Mouse (Mus musculus): ENCODE data around the gene Itga6.
A peak's percentile ranks its signal among the peaks of the same experiment; 100 is the strongest.

DNA sequence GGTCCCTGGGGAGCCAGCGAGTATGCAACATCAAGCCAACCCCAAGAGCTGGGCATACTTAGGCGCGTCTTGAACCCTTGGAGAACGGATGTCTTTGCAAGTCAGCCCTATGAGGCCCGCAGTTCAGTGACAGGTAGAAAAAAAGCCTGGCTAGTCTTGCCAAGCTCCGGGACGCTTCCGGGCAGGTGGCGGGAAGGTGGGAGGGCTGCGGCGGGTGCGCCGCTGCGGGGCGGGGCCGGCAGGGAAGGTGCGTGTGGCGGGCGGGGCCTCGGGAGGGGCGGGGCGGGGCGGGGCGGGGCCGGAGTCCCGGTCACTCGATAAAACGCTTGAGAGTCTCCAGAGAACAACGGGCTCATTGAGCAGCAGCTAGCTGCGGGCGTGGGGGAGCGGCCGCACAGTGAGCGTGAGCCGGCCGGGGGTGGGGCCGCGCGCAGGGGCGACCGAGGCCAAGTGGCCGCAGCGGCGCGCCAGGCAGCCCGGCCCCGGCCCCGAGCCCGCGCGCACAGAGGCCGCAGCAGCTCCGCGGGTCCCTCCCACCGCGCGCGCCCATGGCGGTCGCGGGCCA lies 41.3 kb downstream of the Itga6 start:
- TF ChIP-seq POLR2A (IDR thresholded peaks at IDR 0.05; ENCODE audit: low read depth, low read length) (peak; percentile 35), CTCF (IDR thresholded peaks at IDR 0.05; ENCODE audit: extremely low read depth, insufficient read depth, insufficient read length, insufficient replicate concordance) (no peak)
